Mouse (Mus musculus) C3H10T1/2 (cell line): ENCODE results near the gene Shisal2a. TPM values are rescaled to one million over a fixed set of nuclear protein-coding genes. Genes with fewer than 3 reads are reported as not detected.

Experiments
- polyA plus RNA-seq, 2 experiments: library from polyadenylated mRNA; unstranded; fragments of >200 nt; fragmentation: generic; extraction: Trizol; gene quantifications; one replicate each; pipeline ENCODE4 v1.2.1; 2012; ENCODE audit warnings: missing spikeins in 2 of 2

The Shisal2a gene
- polyA plus RNA-seq: not detected

DNA sequence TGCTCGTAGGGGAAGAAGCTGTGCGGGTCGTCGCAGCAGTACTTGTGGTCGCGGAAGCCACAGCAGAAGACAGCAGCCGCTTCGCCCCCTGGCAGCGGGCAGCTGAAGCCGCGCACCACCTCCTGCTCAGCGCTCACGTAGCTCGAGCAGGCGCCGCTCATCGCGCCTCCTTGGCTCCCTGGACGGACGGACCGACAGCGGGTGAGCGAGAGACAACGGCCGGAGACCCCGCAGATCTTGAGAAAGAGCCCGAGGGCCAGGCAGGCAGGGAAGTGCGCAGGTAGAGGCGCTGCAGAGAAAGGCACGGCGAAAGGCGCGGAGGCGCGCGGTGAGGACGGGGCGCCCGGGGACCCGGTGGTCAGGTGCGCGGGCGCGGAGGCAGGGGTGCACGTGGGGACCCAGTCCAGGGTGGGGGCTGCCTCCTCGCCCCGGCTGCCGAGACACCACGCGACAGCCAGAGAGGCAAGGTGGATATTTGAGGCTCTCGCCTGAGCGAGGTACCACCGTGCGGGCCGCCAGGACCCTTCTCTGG lies at the start of gene Shisal2a:
Shisal2a (minus strand) TSS at position 167 of the 532 bp plus-strand sequence.

DNA sequence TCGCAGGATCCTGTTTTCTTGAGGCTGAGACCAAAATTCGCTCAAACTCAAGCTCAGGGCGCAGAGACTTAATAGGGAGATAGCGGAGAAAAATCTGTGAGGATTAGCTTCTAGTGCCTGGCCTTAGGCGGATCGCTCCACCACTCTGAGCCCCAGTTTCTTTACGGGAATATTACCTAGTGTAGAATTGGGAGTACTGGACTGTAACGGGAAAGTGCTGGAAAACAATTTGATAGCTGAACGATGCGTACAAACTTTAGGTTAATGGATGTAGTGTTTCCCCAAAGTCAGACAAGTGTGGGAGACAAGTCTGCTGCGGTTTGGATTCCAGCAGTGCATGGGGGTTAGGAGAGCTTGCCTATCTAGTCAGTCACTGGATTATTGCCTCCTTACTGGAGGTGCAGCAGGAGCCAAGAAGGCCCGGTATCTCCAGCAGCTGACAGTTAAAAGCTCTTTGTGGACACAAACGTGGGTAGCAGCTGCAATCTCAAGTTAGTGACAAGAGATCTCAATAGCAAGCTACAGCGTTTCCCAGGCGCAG lies 23.8 kb upstream of the Shisal2a start, which contains the start of gene Gpx7:
Gpx7 (minus strand) TSS at position 101 of the 541 bp plus-strand sequence.

DNA sequence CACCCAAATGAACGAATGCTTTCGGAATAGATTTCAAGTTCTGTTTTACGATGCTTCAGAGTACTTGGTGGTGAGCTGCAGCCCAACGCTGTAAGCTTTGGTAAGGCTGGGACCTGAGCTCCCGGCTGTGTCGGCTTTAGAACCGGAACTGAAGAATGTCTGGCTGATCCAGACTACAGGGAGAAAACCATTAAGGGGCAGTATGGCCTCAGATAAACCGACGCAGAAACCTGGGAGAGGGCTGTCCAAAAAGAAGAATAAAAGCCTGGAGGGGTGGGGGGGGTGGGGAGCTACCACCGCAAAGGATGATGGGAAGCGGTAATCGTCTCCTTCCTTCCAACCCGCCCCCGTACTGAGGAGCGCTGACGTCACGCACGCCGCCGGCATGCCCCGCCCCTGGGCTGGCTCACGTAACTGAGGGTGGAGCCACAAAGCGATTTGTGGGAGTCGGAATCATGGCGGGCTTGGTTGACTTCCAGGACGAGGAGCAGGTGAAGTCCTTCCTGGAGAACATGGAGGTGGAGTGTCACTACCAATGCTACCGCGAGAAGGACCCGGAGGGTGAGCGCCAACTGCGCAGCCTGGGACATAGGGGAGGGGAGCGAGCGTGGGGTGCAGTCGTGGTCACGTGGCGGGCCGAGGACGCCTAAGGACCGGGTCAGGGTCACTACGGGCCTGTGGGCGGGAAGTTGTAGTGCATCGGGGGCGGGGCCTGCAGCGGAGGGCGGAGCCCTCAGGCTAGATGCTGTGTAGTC lies 55.2 kb downstream of the Shisal2a start, which contains the start of gene Coa7:
Coa7 (plus strand) TSS at position 411 of the 755 bp plus-strand sequence.

Other genes with a start within 250 kb of the Shisal2a start
- 10 to 100 TPM; 24.8 to 77.9 TPM for gene Scp2, start 238.4 kb downstream of the Shisal2a start, polyA plus RNA-seq
- 10 to 100 TPM in 1 of 2 experiments, 1 to 10 TPM in 1; 9.9 to 35.6 TPM for gene Echdc2, start 217.9 kb downstream of the Shisal2a start, polyA plus RNA-seq
- not detected for gene Zyg11a, start 165.3 kb downstream of the Shisal2a start, polyA plus RNA-seq
- gene Zyg11b, start 82.3 kb downstream of the Shisal2a start, polyA plus RNA-seq: 1 to 10 TPM in 1 of 2 experiments, under 1 TPM in 1; 0.44 to 4.1 TPM
- 10 to 100 TPM; 16.3 to 30.0 TPM for gene Coa7, start 55.2 kb downstream of the Shisal2a start, polyA plus RNA-seq
- gene Gpx7, start 23.6 kb upstream of the Shisal2a start, polyA plus RNA-seq: not detected
- 1 to 10 TPM in 1 of 2 experiments, under 1 TPM in 1; 0.40 to 8.9 TPM for gene Tut4, start 76.1 kb upstream of the Shisal2a start, polyA plus RNA-seq
- 10 to 100 TPM in 1 of 2 experiments, 1 to 10 TPM in 1; 7.9 to 20.5 TPM for gene Prpf38a, start 196.0 kb upstream of the Shisal2a start, polyA plus RNA-seq
- gene Orc1, start 196.1 kb upstream of the Shisal2a start, polyA plus RNA-seq: 1 to 10 TPM in 1 of 2 experiments, under 1 TPM in 1; 0.87 to 1.2 TPM
- gene Cc2d1b, start 236.6 kb upstream of the Shisal2a start, polyA plus RNA-seq: 10 to 100 TPM; 17.8 to 26.4 TPM